Mouse (Mus musculus) heart, postnatal 0 days (tissue): ENCODE measurements around the gene Rtp3. TPM values are rescaled to one million over a fixed set of nuclear protein-coding genes. Genes with fewer than 3 reads are reported as not detected.
A peak's percentile ranks its signal among the peaks of the same experiment; 100 is the strongest.

ENCODE experiments used
- ATAC-seq: fragments of 200-750 bp; cut with Nextera tagmentation; 2 replicates; pipeline ENCODE4 v1.8.0; 2017; ENCODE audit warnings: low read depth, moderate number of reproducible peaks, moderate library complexity; ENCODE audit not compliant: insufficient read depth
- DNase-seq: peaks from one replicate; pipeline ENCODE4 v3.0.0-alpha.2; 2016; ENCODE audit warnings: low spot score
- H3K27ac ChIP-seq: fragments of 300-500 bp; sonication (generic); 2 replicates; pipeline ENCODE4 v1.5.1; 2014; ENCODE audit warnings: low read depth, mild to moderate bottlenecking
- H3K27me3 ChIP-seq: fragments of 300-500 bp; sonication (generic); 2 replicates; pipeline ENCODE4 v1.6.1; 2014; ENCODE audit warnings: low read length, mixed read lengths; ENCODE audit not compliant: control insufficient read depth, insufficient read depth
- H3K36me3 ChIP-seq: fragments of 300-500 bp; sonication (generic); replicated peaks from 2 replicates; pipeline ENCODE4 v1.6.1; 2014; ENCODE audit warnings: low read length, mixed read lengths; ENCODE audit not compliant: control insufficient read depth, insufficient read depth
- H3K4me1 ChIP-seq: fragments of 300-500 bp; sonication (generic); 2 replicates; pipeline ENCODE4 v1.6.1; 2014; ENCODE audit warnings: antibody characterized with exemption; ENCODE audit not compliant: control insufficient read depth, insufficient read depth
- H3K4me2 ChIP-seq: fragments of 300-500 bp; sonication (generic); 2 replicates; pipeline ENCODE4 v1.6.1; 2014; ENCODE audit warnings: low read depth, mild to moderate bottlenecking, low read length, moderate library complexity
- H3K4me3 ChIP-seq: fragments of 300-500 bp; sonication (generic); 2 replicates; pipeline ENCODE4 v1.5.1; 2014; ENCODE audit warnings: low read depth, low read length
- H3K9ac ChIP-seq: fragments of 300-500 bp; sonication (generic); replicated peaks from 2 replicates; pipeline ENCODE4 v1.6.1; 2014; ENCODE audit warnings: low read depth, low read length, mixed read lengths
- H3K9me3 ChIP-seq: fragments of 300-500 bp; sonication (generic); replicated peaks from 2 replicates; pipeline ENCODE4 v1.6.1; 2016; ENCODE audit warnings: low read length; ENCODE audit not compliant: control insufficient read depth
- CTCF ChIP-seq: IDR thresholded peaks from 2 replicates; pipeline ENCODE4 v1.5.1; 2016; ENCODE audit warnings: antibody characterized with exemption, control low read depth, low read depth
- EP300 ChIP-seq: IDR thresholded peaks from 2 replicates; pipeline ENCODE4 v1.6.1; 2016; ENCODE audit warnings: antibody characterized with exemption, low read depth
- WGBS: fragments of 180-500 bp; shearing (Covaris S2); extraction: QIAGEN DNeasy Blood & Tissue Kit; methylation state at CpG from one replicate; pipeline ENCODE4 v1.1.7; 2014; 5-methylcytosine and 5-hydroxymethylcytosine counted together
- polyA plus RNA-seq: library from polyadenylated mRNA; unstranded; fragments of >200 nt; fragmentation: Nextera tagmentation; extraction: Ambion mirVana; gene quantifications from 2 replicates; pipeline ENCODE4 v1.2.1, GENCODE M21; 2015
- total RNA-seq: library from RNA; depleted of rRNA; stranded (reverse); fragments of >200 nt; gene quantifications from 2 replicates; pipeline ENCODE4 v1.2.3, GENCODE M21; 2014; ENCODE audit warnings: low replicate concordance

Rtp3 gene
- total and polyA plus RNA-seq, 2 experiments from 2014 or later, result 0.26 to 1.4 TPM

DNA sequence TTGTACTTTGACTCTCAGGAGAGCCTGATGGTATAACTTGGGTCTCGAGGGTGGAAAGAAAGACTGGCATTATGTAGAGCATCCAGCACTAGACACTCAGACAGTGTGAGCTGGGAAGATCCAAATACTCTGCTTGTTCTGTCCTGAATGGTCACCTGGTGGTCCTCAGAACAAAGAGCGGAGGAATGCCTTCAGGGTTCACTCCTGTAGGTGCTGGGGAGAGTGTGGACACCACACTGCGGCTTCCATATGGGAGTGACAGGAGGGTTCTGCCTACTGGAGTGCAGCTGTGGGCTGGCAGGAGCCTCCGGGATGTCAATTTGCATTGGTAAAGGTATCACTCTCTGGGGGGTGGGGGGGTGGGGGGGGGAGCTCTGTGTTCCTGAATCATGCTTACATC, 8.0 kb downstream of the Rtp3 start:
- Histone ChIP-seq H3K36me3 (0 out of 2 replicates have a peak, but pooled peaks cover 3% of the 10 kb centered on the region), H3K4me3 (no peak overlapping the region), H3K9me3 (no peaks in the 10 kb centered on the region; the same call in 1 of the 2 replicates), H3K9ac (no peak overlapping the region), H3K4me2 (no peak overlapping the region), H3K27ac (no peak overlapping the region), H3K4me1 (no peaks in the 10 kb centered on the region), H3K27me3 (no peaks in the 10 kb centered on the region)
- no peak for TF ChIP-seq CTCF
- TF ChIP-seq EP300, result no peak
- 72% methylated on average over 4 of the region's 4 CpGs for WGBS
- ATAC-seq (no peak), DNase-seq (no peak)

DNA sequence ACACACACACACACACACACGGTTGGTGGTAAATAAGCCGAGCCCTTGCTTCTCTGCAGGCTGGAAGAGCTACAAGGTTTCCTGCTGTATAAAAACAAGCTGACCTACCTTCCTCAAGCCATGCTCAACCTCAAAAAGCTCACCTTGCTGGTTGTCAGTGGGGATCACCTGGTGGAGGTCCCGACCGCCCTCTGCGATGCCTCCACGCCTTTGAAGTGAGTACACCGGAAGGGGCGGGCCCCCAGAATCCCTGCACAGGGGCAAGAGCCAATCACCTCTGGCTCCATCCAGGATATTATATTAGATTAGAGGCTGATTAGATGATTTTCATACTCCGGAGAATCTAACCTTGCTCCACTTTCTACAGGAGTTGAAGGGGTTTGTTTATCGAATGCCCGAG, 11.0 kb downstream of the Rtp3 start:
- 0 out of 2 replicates have a peak, but pooled peaks cover 3% of the 10 kb centered on the region for H3K36me3 ChIP-seq
- H3K27me3 ChIP-seq, result no peaks in the 10 kb centered on the region
- TF ChIP-seq CTCF (no peak), EP300 (no peak)
- no peaks in the 10 kb centered on the region for H3K4me1 ChIP-seq
- no peaks in the 10 kb centered on the region for H3K9me3 ChIP-seq
- ATAC-seq, result no peak
- no peak for DNase-seq
- no peak overlapping the region for H3K9ac ChIP-seq
- no peak overlapping the region for H3K27ac ChIP-seq
- WGBS, result 92% methylated on average over 11 of the region's 11 CpGs
- no peak overlapping the region for H3K4me2 ChIP-seq
- H3K4me3 ChIP-seq, result no peak overlapping the region

DNA sequence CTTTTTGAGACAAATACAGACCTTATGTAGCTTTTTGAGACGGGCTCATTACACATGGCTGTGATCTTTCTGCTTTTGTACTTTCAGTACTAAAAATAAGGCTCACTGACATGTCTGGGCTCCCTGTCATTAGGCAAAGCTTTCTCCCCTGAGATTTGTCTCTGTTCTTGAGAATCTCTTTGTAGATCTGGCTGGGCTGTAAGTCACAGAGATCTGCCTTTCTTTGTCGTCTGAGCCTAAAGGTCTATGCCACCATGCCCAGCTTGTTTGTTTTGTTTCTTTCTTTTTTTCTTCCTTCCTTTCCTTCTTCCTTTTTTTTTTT, 24.5 kb downstream of the Rtp3 start:
- 66% methylated on average over 2 of the region's 2 CpGs for WGBS
- TF ChIP-seq CTCF, result no peak
- TF ChIP-seq EP300, result no peak
- Histone ChIP-seq H3K36me3 (peaks cover 8% of the 10 kb centered on the region), H3K4me1 (peaks cover 10% of the 10 kb centered on the region; the same call in 1 of the 2 replicates), H3K27ac (no peak overlapping the region), H3K9me3 (no peaks in the 10 kb centered on the region), H3K4me3 (no peak overlapping the region), H3K4me2 (no peak overlapping the region), H3K9ac (no peak overlapping the region), H3K27me3 (no peaks in the 10 kb centered on the region)
- no peak for DNase-seq
- no peak for ATAC-seq

DNA sequence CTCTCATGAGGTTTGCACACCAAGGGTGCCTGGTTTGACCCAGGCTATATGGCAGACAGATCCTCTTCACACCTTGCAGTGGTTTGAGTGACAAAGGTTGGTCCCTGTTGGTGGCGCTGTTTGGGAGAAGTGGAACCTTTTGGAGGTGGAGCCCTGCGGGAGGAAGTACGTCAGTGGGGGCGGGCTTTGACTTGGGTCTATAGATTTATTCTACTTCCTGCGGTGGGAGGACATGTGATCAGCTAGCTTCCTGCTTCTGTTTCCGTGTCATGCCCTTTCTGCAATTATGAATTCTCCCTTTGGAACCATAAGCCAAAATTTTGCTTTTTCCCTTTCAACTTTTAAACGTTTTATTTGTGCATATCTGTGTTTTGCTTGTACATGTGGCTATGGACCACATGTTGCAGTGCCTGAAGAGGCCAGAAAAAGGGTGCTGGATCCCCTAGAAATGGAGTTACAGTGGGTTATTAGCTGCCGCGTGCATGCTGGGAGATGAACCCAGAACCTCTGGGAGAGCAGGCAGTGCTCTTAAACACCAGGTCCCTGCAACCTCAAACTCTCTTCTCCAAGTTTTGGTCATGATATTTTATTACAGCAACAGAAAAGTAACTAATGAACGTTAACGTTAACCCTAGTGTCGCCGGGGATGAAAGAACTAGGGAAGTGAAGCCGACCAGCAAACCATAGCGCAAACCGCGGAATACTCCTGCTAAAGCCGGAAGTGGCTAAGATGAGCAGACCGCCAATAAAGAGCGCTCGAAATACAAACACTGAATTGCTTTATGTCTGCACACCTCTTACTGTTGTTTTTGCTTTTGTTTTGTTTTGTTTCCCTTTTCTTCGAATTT, 25.1 kb downstream of the Rtp3 start:
- H3K27ac ChIP-seq, result no peak overlapping the region
- WGBS, result 90% methylated on average over 22 of the region's 22 CpGs
- H3K9me3 ChIP-seq, result no peaks in the 10 kb centered on the region
- no peak for ATAC-seq
- peaks cover 8% of the 10 kb centered on the region for H3K36me3 ChIP-seq
- H3K4me1 ChIP-seq, result peaks cover 10% of the 10 kb centered on the region; the same call in 1 of the 2 replicates
- H3K4me2 ChIP-seq, result no peak overlapping the region
- H3K4me3 ChIP-seq, result no peak overlapping the region
- H3K9ac ChIP-seq, result no peak overlapping the region
- H3K27me3 ChIP-seq, result no peaks in the 10 kb centered on the region
- no peak for TF ChIP-seq EP300
- TF ChIP-seq CTCF, result no peak
- DNase-seq, result no peak

DNA sequence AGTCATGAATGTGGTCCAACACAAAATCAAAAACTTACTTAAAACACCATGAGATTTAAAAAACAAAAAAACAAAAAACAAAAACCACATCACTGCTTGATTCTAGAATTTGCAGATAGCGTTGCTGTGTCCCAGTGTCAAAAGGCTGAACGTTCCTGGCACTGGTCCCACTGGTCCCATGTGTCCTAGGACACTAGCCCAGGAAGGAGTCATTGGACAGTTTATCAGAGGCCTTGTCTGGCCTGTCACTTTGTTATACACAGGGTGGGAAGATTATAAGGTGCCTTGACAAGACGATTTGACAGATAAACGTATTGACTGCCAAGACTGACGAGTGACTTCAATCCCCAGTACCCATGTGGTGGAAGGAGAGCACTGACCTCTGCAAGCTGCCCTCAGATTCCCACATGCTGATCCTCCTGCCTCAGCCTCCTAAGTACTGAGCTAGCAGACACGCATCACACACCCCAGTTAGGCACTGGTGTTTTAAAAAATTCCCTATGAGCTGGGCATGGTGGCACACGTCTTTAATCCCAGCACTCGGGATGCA, 26.7 kb downstream of the Rtp3 start:
- H3K36me3 ChIP-seq, result peaks cover 9% of the 10 kb centered on the region
- no peaks in the 10 kb centered on the region for H3K27me3 ChIP-seq
- peaks cover 10% of the 10 kb centered on the region; the same call in 1 of the 2 replicates for H3K4me1 ChIP-seq
- no peak overlapping the region for H3K9ac ChIP-seq
- TF ChIP-seq CTCF, result no peak
- TF ChIP-seq EP300, result no peak
- no peak overlapping the region for H3K27ac ChIP-seq
- no peak overlapping the region for H3K4me2 ChIP-seq
- DNase-seq (no peak), ATAC-seq (peak; percentile 71; the same call in 1 of the 2 replicates)
- H3K9me3 ChIP-seq, result no peaks in the 10 kb centered on the region
- WGBS, result 54% methylated on average over 8 of the region's 8 CpGs
- no peak overlapping the region for H3K4me3 ChIP-seq
